Mouse (Mus musculus) megakaryocyte, embryonic 14.5 days (primary cell): ENCODE results near the gene Tec. TPM values are rescaled to one million over a fixed set of nuclear protein-coding genes. Genes with fewer than 3 reads are reported as not detected.

Experiments used
- H3K27me3 ChIP-seq: replicated peaks from 2 replicates; pipeline ENCODE3; 2012; ENCODE audit warnings: inconsistent platforms
- H3K36me3 ChIP-seq: replicated peaks from 2 replicates; pipeline ENCODE3; 2012; ENCODE audit warnings: low read length, inconsistent platforms, mixed read lengths
- H3K4me1 ChIP-seq: 2 replicates; pipeline ENCODE4 v1.6.1; 2012; ENCODE audit warnings: inconsistent platforms
- H3K4me3 ChIP-seq: replicated peaks from 2 replicates; pipeline ENCODE3; 2012; ENCODE audit warnings: moderate library complexity, mild to moderate bottlenecking, inconsistent platforms
- H3K9me3 ChIP-seq: 2 replicates; pipeline ENCODE4 v1.6.1; 2012; ENCODE audit warnings: inconsistent platforms
- FLI1 ChIP-seq: IDR thresholded peaks from 2 replicates; pipeline ENCODE4 v1.6.1; 2012; ENCODE audit warnings: low read length, inconsistent platforms, mixed read lengths
- GATA1 ChIP-seq: IDR thresholded peaks from 3 replicates; pipeline ENCODE4 v1.6.1; 2012; ENCODE audit warnings: mixed read lengths, low read length, inconsistent platforms, borderline replicate concordance
- polyA plus RNA-seq: library from polyadenylated mRNA; stranded (reverse); fragments of >175 nt; gene quantifications from 2 replicates; pipeline ENCODE4 v1.2.3, GENCODE M21; 2012; ENCODE audit warnings: low replicate concordance; ENCODE audit not compliant: insufficient read depth

The Tec gene
- polyA plus RNA-seq, 1 experiment = 4.6 TPM

DNA sequence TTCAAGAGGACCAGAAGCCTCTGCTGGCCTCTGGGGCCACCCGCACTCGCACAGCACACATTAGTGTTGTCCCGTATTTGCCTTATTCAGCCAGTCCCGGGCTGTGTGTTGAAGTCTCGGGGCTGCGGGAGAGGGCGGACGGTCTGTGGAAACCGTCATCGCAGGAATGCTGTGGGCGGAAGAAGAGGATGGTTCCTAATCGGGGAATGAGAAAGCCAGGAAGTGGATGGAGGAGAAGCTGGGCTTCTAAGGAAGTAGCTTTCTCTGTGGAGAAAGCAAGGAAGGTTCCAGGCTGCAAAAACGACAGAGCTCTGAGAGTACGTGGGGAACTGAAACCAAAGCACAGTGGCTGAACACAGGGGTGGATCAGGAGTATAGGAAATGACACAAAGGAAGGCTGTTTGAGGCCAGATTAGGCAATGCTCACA is 72.1 kb downstream of the Tec start:
- H3K4me1 ChIP-seq = peaks cover 92% of the 10 kb centered on the region
- peak overlapping the region; percentile 89 for H3K4me3 ChIP-seq
- H3K36me3 ChIP-seq = peaks cover 96% of the 10 kb centered on the region
- no peaks in the 10 kb centered on the region for H3K9me3 ChIP-seq
- no peaks in the 10 kb centered on the region for H3K27me3 ChIP-seq
- TF ChIP-seq GATA1 = no peak
- no peak for TF ChIP-seq FLI1

- Histone ChIP-seq H3K9me3 (no peaks in the 10 kb centered on the region), H3K4me3 (peak overlapping the region; percentile 29), H3K36me3 (peaks cover 85% of the 10 kb centered on the region), H3K4me1 (peaks cover 64% of the 10 kb centered on the region), H3K27me3 (no peaks in the 10 kb centered on the region)
- TF ChIP-seq FLI1 = no peak
- no peak for TF ChIP-seq GATA1
These were observed 74.9 kb downstream of the Tec start for GRCm38 (mm10) chr5:72793309-72793850.

GRCm38 (mm10) chr5:72791789-72792188 is 76.5 kb downstream of the Tec start:
- Histone ChIP-seq H3K9me3 (no peaks in the 10 kb centered on the region), H3K4me1 (peaks cover 51% of the 10 kb centered on the region), H3K36me3 (peaks cover 85% of the 10 kb centered on the region), H3K4me3 (no peak overlapping the region), H3K27me3 (no peaks in the 10 kb centered on the region)
- TF ChIP-seq FLI1 = no peak
- no peak for TF ChIP-seq GATA1

GRCm38 (mm10) chr5:72791386-72791785 is 76.9 kb downstream of the Tec start:
- Histone ChIP-seq H3K4me3 (no peak overlapping the region), H3K9me3 (no peaks in the 10 kb centered on the region), H3K27me3 (no peaks in the 10 kb centered on the region), H3K4me1 (peaks cover 47% of the 10 kb centered on the region), H3K36me3 (peaks cover 85% of the 10 kb centered on the region)
- no peak for TF ChIP-seq GATA1
- no peak for TF ChIP-seq FLI1

GRCm38 (mm10) chr5:72785451-72785850 is 82.8 kb downstream of the Tec start:
- H3K9me3 ChIP-seq = no peaks in the 10 kb centered on the region
- H3K27me3 ChIP-seq = no peaks in the 10 kb centered on the region
- peaks cover 87% of the 10 kb centered on the region for H3K36me3 ChIP-seq
- H3K4me1 ChIP-seq = peaks cover 21% of the 10 kb centered on the region; the same call in 1 of the 2 replicates
- TF ChIP-seq GATA1 (no peak), FLI1 (no peak)
- no peak overlapping the region for H3K4me3 ChIP-seq

- Histone ChIP-seq H3K9me3 (no peaks in the 10 kb centered on the region), H3K4me1 (peaks cover 23% of the 10 kb centered on the region; the same call in 1 of the 2 replicates), H3K4me3 (no peak overlapping the region), H3K27me3 (no peaks in the 10 kb centered on the region), H3K36me3 (peaks cover 92% of the 10 kb centered on the region)
- TF ChIP-seq FLI1 = no peak
These were observed 83.6 kb downstream of the Tec start for GRCm38 (mm10) chr5:72784719-72785118.

- Histone ChIP-seq H3K4me1 (peaks cover 26% of the 10 kb centered on the region; the same call in 1 of the 2 replicates), H3K9me3 (no peaks in the 10 kb centered on the region), H3K27me3 (no peaks in the 10 kb centered on the region), H3K4me3 (no peak overlapping the region), H3K36me3 (peaks cover 93% of the 10 kb centered on the region)
- TF ChIP-seq FLI1 = no peak
- TF ChIP-seq GATA1 = no peak
These were observed 84.3 kb downstream of the Tec start for GRCm38 (mm10) chr5:72783957-72784356.

DNA sequence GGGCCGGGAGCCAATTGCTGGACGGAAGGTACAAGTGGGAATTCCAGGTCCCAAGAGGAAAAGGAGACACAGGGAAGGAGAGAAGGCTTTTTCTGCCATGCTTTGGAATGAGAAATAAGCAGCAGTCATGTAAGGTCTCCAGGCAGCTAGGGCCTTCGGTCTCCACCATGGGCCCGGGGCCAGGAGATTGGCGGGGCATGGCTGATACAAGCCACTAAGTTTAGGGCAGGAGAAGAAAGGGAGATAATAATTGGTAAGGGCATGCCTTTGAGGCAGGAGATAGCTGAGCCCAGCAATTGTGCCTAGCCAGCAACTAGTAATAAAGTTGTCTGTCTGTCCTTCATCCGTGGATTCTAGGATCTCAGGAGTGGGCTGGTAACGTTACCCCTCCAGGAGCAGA is 85.2 kb downstream of the Tec start:
- Histone ChIP-seq H3K9me3 (no peaks in the 10 kb centered on the region), H3K4me3 (no peak overlapping the region), H3K36me3 (peaks cover 93% of the 10 kb centered on the region), H3K4me1 (peaks cover 31% of the 10 kb centered on the region), H3K27me3 (no peaks in the 10 kb centered on the region)
- TF ChIP-seq FLI1 = no peak
- no peak for TF ChIP-seq GATA1

DNA sequence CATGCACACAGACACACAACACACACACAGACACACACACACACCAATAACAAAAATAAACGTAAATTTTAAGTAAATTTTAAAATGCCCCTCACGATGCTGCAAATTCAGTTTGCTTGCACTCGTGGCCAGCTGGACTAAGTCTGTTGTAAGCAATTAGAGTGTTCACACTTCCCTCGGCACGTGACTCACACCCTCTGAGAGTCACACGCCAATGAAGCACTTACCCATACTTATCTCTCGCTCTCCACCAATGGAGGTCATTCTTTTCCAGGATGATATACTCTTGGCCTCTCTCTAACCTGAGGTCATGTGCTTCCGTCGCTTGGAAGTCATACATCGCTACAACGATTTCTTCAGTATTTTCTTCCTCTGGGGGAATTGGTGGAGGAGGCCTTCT is 86.5 kb downstream of the Tec start:
- TF ChIP-seq GATA1 (no peak), FLI1 (no peak)
- H3K27me3 ChIP-seq = no peaks in the 10 kb centered on the region

GRCm38 (mm10) chr5:72776595-72776994 is 91.7 kb downstream of the Tec start:
- peaks cover 94% of the 10 kb centered on the region for H3K36me3 ChIP-seq

More for the DNA sequence above, 86.5 kb downstream of the Tec start:
- Histone ChIP-seq H3K4me3 (no peak overlapping the region), H3K9me3 (no peaks in the 10 kb centered on the region), H3K36me3 (peaks cover 92% of the 10 kb centered on the region), H3K4me1 (peaks cover 38% of the 10 kb centered on the region)

More at GRCm38 (mm10) chr5:72776595-72776994, 91.7 kb downstream of the Tec start:
- TF ChIP-seq GATA1 (no peak), FLI1 (no peak)
- Histone ChIP-seq H3K9me3 (no peaks in the 10 kb centered on the region), H3K27me3 (no peaks in the 10 kb centered on the region), H3K4me3 (no peak overlapping the region), H3K4me1 (peaks cover 27% of the 10 kb centered on the region)
